Mouse (Mus musculus): ENCODE data around the gene Arpp19.
A peak's percentile ranks its signal among the peaks of the same experiment; 100 is the strongest.

Arpp19 gene

GRCm38 (mm10) chr9:75037451-75038356 lies at the start of gene Arpp19:
Gene Arpp19 (plus strand): TSS chr9:75037614.
- peak; percentile 42 to 73 for DNase-seq (ENCODE audit: low spot score in 2 of 2)

DNA sequence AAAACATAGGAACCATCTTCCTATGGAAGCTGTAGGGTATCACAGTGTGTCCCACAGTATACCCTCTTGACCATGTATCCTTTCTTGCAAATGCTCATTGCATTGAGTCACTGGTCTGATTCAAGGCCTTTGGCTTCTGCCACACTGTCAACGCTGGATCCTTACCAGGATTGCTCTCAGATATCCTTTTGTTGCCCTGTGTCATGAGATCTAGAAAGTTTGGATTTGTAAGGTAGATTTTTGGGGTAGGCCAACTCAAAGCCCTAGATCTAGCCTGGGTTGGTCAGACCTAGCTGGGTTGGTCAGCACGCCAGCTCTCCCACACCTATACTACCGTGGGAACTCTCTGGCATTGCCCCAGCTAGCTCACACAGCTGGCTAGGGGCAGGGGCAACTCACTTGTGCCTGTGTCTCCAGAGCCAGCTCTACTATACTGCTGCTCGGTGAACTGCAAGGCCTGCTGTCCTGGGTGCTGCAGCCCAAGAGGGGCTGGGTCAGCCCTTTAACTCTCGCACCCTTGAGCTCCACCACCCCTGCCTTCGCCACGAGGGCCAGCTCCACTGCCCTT lies 48.4 kb upstream of the Arpp19 start:
- no peak for DNase-seq (ENCODE audit: low spot score in 2 of 2)

DNA sequence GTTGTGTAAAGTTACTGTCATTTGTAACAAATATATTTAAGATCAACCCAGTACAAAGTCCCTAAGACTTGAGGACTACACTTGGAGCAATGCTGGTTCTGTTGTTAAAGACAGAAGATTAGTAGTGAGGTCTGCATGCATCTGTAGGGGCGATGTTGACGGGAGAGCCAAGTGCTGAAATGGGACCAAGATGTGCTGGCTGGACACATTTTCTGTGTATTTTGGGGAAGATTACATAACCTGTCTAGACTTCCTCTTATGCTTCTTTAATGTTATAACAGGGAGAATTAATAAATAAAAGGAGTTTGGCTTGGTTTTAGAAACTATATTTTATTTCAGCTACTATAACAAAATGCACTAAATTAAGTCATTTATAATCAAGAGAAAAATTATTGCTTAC lies 47.4 kb upstream of the Arpp19 start:
- no peak for DNase-seq (ENCODE audit: low spot score in 2 of 2)

- no peak for DNase-seq (ENCODE audit: low spot score in 2 of 2)
Measured at GRCm38 (mm10) chr9:74994611-74995257, 42.7 kb upstream of the Arpp19 start.

- no peak for DNase-seq (ENCODE audit: low spot score in 2 of 2)
Measured at GRCm38 (mm10) chr9:74996349-74996748, 41.1 kb upstream of the Arpp19 start.

GRCm38 (mm10) chr9:74997976-74998375 lies 39.4 kb upstream of the Arpp19 start:
- no peak for DNase-seq (ENCODE audit: low spot score in 2 of 2)

DNA sequence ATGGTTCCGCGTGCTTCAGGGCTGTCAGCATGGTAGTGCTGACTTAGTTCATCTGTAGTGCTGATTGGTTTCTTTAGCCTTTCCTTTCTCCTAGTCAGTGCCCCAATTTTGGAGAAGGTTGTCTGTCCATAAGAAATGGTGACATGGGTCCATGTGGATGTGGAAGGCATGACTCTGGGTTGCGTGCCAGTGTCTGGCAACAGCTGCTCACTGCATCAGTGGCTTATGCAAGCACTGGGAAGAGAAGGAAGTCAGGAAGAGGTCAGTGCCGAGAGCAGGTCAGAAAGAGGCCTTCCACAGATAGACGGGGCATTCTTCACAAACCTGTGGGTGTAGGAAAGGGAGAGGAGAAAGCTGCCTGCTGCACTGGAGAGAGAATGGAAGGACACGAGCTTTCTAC lies 36.4 kb upstream of the Arpp19 start:
- no peak for DNase-seq (ENCODE audit: low spot score in 2 of 2)

DNA sequence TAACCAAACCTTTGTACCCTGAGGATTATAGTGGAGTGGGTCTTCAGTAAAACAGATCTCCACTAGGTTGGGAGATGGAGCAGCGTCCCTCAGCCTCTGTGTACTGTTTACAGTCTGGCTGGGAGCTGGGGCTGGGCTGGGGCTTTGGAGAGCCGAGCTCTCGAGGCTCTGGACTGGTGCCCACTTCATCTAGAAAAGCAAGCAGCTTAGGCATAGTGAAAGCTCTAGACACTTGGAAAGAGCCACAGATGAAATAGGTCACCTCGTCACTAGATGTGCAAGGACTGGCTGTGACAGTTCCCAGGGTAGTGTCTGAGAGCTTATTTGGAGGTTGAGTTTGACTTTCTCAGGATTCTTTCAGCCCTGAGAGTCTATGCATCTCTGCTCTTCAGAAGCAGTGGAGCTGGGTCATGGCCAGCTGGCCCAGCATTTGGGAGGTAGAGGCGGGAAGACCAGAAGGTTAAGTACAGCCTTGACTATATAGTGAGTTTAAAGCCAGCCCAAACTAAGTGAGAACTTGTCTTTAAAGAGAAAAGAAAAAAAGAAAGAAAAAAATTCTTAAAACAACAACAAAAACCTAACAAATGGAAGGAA lies 35.7 kb upstream of the Arpp19 start:
- DNase-seq (ENCODE audit: low spot score in 2 of 2): peak in 1 of 2 experiments; percentile 18

GRCm38 (mm10) chr9:75002262-75002661 lies 35.2 kb upstream of the Arpp19 start:
- no peak for DNase-seq (ENCODE audit: low spot score in 2 of 2)

GRCm38 (mm10) chr9:75004203-75004602 lies 33.2 kb upstream of the Arpp19 start:
- no peak for DNase-seq (ENCODE audit: low spot score in 2 of 2)

DNA sequence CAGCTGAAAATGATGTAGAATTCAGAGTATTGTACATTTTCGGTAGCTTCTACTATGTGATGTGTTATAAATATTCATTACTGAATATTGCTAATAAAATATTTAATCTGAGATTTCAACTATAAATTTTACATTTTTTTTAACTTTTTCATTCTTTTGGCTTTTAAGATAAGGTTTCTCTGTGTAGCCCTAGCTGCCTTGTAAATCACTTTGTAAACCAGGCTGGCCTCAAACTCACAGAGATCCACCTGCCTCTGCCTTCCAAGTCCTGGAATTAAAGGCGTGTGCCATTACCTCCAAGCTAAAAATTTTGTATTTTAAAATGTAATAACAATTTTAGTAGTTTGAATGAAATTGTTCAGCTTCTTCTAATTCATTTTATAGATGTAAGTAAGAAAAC lies 20.8 kb upstream of the Arpp19 start:
- no peak for DNase-seq (ENCODE audit: low spot score in 2 of 2)

DNA sequence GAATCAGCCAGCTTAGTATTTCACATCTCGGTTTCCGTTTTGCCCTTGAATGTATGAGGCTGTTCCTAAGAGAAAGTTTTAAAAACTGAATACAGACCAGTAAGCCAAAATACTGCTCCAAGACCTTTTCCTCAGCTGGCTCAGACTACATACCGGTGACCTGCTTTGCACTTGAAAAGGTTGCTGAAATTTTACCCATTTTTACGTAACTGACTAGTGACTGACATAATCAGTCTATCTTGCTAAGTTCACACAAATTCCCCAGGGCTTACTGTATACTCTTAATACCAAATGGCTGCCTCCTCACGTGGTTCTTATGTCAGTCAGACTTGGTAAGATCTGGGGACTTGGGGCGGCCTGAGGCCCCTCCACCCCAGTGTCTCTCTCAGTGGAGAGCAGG lies 18.2 kb upstream of the Arpp19 start:
- DNase-seq (ENCODE audit: low spot score in 2 of 2): no peak

- DNase-seq (ENCODE audit: low spot score in 2 of 2): no peak
Measured at GRCm38 (mm10) chr9:75019592-75019991, 17.8 kb upstream of the Arpp19 start.

DNA sequence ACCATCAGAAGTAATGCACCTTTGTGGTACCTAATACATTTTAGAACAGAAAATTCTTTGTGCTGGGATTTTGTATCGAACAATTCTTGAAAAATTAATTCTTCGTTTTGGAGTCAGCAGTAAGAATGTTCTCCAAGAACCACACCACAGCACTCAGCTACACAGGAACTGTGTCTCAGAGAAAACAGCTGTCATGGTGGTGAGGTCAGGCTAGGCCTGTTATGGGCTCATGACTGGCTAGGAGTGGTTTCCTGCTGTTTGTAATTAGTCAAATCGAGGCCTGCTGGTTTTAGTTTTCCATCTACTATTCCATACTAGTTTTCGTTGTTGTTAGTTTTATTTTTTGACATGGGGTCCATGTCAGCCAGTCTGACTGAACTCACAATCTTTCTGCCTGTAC lies 16.9 kb upstream of the Arpp19 start:
- no peak for DNase-seq (ENCODE audit: low spot score in 2 of 2)

DNA sequence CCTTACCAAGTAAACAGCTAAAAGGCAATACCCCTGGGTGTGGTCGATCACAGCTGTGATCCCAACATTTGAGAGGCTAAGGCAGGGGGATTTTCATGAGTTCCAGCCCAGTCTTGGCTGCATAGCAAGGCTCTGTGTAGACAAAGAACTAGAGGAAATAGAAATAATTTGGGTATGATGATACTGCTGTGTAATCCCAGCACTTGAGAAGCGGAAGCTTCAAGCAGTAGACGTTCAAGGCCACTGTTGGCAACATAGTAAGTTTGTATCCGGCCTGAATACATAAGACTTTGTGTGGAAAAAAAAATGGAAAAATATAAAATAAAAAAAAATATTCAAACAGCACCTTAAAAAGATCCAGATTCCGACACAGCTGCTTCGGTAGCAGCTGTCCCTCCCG lies 14.9 kb upstream of the Arpp19 start:
- no peak for DNase-seq (ENCODE audit: low spot score in 2 of 2)

GRCm38 (mm10) chr9:75023150-75023894 lies 14.1 kb upstream of the Arpp19 start:
- DNase-seq (ENCODE audit: low spot score in 2 of 2): no peak

DNA sequence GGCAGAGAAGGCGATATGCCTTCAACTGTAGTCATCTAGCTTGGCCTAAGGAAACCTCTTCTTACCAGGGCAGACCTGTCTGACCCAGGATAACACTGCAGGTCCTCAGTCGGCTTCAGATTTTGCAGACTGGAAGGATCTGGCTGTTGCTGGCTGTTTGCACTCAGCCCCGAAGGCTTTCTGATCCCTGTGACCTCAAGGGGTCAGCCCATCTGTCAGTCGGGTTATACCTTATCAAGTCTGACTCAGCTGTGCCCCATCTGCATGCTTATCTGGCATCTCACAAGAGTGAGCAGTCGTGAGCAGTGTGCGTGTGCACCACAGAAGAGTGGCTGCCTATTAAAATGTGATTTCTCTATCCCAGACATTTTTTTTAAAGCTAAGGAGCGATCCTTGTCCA lies 13.3 kb upstream of the Arpp19 start:
- DNase-seq (ENCODE audit: low spot score in 2 of 2): no peak

DNA sequence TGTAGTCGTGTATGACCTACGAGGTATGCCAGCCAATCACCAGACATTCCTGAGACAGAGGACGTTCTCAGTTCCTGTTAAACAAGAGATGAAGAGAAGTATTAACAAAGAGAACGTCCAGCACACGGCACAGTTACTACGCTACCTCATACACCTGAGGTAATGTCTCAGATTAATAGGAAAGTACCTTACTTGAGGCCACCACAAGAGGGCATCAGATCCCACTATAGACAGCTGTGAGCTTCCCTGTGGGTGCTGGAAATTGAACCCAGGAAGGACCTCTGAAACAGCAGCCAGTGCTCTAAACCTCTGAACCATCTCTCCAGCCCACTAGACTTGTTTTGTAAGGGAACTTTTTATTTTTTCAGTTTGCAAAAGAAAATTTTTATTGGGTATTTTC lies 11.7 kb upstream of the Arpp19 start:
- DNase-seq (ENCODE audit: low spot score in 2 of 2): no peak

DNA sequence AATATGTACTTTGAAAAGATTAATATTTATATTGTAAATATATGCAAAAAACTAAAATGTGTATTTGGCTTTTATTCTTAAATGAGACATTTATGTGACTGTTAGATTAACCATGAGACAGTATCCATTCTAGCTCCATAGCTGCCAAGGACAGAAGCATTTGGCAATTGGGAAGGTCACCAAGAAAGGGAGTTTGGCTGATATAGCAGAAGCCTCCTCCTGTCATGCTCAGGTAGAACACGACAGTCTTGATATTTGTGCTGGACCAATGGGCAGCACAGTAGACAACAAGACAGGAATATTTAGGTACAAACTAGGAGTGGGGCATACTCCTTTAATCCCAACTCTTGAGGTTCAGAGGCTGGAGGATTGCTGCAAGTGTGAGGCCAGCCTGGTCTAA lies 5.0 kb upstream of the Arpp19 start:
- no peak for DNase-seq (ENCODE audit: low spot score in 2 of 2)

- no peak for DNase-seq (ENCODE audit: low spot score in 2 of 2)
Measured at GRCm38 (mm10) chr9:75033141-75033540, 4.3 kb upstream of the Arpp19 start.

GRCm38 (mm10) chr9:75034691-75035090 lies 2.7 kb upstream of the Arpp19 start:
- DNase-seq (ENCODE audit: low spot score in 2 of 2): no peak

DNA sequence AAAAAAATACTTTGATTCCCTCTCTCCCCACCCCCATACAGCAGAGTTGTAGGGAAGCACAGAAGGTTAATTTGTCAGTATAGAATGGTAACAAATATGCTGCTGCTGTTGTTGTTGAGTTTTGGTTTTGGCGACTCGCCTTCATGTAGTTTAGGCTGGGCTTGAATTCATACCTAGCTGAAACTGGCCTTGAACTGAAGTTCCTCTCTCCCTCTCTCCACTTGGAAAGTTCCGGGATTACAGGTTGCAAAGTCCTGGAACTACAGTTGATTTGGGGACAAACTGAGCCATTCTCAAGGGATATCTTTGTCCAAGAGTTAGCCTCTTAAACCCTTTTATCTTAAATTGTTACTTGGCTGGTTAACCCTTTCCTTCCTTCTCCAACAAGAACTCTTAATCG lies 1.5 kb upstream of the Arpp19 start:
- no peak for DNase-seq (ENCODE audit: low spot score in 2 of 2)
